In the genomic region with DNA sequence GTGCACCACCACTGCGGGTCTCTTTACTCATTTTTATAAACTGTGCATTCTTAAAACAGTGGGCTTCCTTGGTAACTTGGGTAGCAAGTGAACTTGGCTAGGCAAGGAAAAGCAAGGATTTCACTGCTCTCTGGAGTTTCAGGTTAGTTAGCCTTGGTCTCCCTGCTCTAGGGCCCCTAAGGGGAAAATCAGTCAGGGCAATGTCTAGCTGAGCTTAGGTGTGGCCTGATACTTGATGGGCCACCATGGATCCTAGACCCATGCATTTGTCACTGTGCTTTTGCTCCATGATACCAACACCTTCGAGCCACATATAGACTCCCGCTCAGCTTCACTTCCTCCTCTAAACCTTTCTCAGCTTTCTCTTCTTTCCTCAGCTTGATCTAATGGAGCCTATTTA, we compare ENCODE assay signal across 33 mouse cellular contexts.
"Had no signal": no experiment of that assay in that cellular context is flagged by ENCODE, and none has a peak within 500 bp of the region (broad histone marks: within the 10 kb centered on the region; RNA-seq: fewer than 3 reads in every experiment).

No protein-coding gene starts in this region.

- ATAC-seq: hindbrain, embryonic 16.5 days; hindbrain, postnatal 0 days; inflammation-experienced regulatory T-cells, adult 6 months had no signal

- H3K4me3 ChIP-seq: heart, embryonic 10.5 days; heart, embryonic 12.5 days; heart, embryonic 13.5 days; heart, embryonic 15.5 days; hindbrain, embryonic 10.5 days; hindbrain, embryonic 12.5 days; hindbrain, embryonic 13.5 days; hindbrain, embryonic 15.5 days; kidney, embryonic 15.5 days; layer of hippocampus, adult 2 months; left cerebral cortex, adult 2 months had no signal

- DNase-seq: heart, postnatal 10 days; heart, postnatal 14 days; heart, postnatal 36 days; heart, postnatal 4 days; kidney, adult 11 months; kidney, adult 18-20 months; kidney, adult 2 months; kidney, adult 8-10 months; kidney, adult 9 months; kidney, postnatal 10 days; kidney, postnatal 14 days; kidney, postnatal 25 days; kidney, postnatal 36 days; kidney, postnatal 4 days; layer of hippocampus, adult 9-11 months; layer of hippocampus, postnatal 36 days had no signal

- H3K4me2 ChIP-seq: heart, embryonic 11.5 days; heart, embryonic 12.5 days; heart, embryonic 13.5 days; heart, embryonic 15.5 days; hindbrain, embryonic 12.5 days; hindbrain, embryonic 13.5 days; hindbrain, embryonic 14.5 days; hindbrain, embryonic 15.5 days; kidney, embryonic 15.5 days had no signal

- H3K9ac ChIP-seq: heart, embryonic 12.5 days; heart, embryonic 13.5 days; heart, embryonic 15.5 days; hindbrain, embryonic 12.5 days; hindbrain, embryonic 13.5 days; hindbrain, embryonic 14.5 days; hindbrain, embryonic 15.5 days; kidney, embryonic 15.5 days had no signal

- H3K4me1 ChIP-seq: heart, embryonic 10.5 days; heart, embryonic 13.5 days; heart, embryonic 15.5 days; hindbrain, embryonic 10.5 days; kidney, embryonic 15.5 days had no signal

- H3K27me3 ChIP-seq: heart, embryonic 12.5 days; heart, embryonic 13.5 days; heart, embryonic 15.5 days; hindbrain, embryonic 12.5 days; hindbrain, embryonic 13.5 days; hindbrain, embryonic 15.5 days; kidney, embryonic 15.5 days had no signal

- H3K9me3 ChIP-seq: heart, embryonic 10.5 days; heart, embryonic 12.5 days; heart, embryonic 13.5 days; heart, embryonic 15.5 days; hindbrain, embryonic 10.5 days; hindbrain, embryonic 12.5 days; hindbrain, embryonic 13.5 days; hindbrain, embryonic 15.5 days; kidney, embryonic 15.5 days had no signal

- H3K27ac ChIP-seq: heart, embryonic 10.5 days; heart, embryonic 13.5 days; heart, embryonic 15.5 days; hindbrain, embryonic 10.5 days; hindbrain, embryonic 12.5 days; hindbrain, embryonic 13.5 days; hindbrain, embryonic 14.5 days; hindbrain, embryonic 15.5 days; hindbrain, postnatal 0 days; kidney, embryonic 15.5 days; kidney, postnatal 0 days; layer of hippocampus, adult 2 months; left cerebral cortex, adult 2 months had no signal
